Mouse (Mus musculus) neural tube, embryonic 14.5 days (tissue): ENCODE measurements around the gene Snx25. TPM values are rescaled to one million over a fixed set of nuclear protein-coding genes. Genes with fewer than 3 reads are reported as not detected.

Source experiments
- ATAC-seq: fragments of 200-750 bp; cut with Nextera tagmentation; 2 replicates; pipeline ENCODE4 v1.8.0; 2017; ENCODE audit warnings: low read depth, mild to moderate bottlenecking, moderate TSS enrichment, moderate library complexity
- H3K27ac ChIP-seq: fragments of 300-500 bp; sonication (generic); 2 replicates; pipeline ENCODE4 v1.5.1; 2014; ENCODE audit warnings: low read depth, mild to moderate bottlenecking, control low read depth, low read length, moderate library complexity, mixed read lengths
- H3K27me3 ChIP-seq: fragments of 300-500 bp; sonication (generic); 2 replicates; pipeline ENCODE4 v1.6.1; 2014; ENCODE audit warnings: low read length; ENCODE audit not compliant: control insufficient read depth, insufficient read depth
- H3K36me3 ChIP-seq: fragments of 300-500 bp; sonication (generic); 2 replicates; pipeline ENCODE4 v1.6.1; 2014; ENCODE audit warnings: low read length, mixed read lengths; ENCODE audit not compliant: control insufficient read depth, insufficient read depth
- H3K4me1 ChIP-seq: fragments of 300-500 bp; sonication (generic); 2 replicates; pipeline ENCODE4 v1.6.1; 2014; ENCODE audit warnings: low read length; ENCODE audit not compliant: control insufficient read depth, insufficient read depth
- H3K4me2 ChIP-seq: fragments of 300-500 bp; sonication (generic); 2 replicates; pipeline ENCODE4 v1.6.1; 2014; ENCODE audit warnings: mild to moderate bottlenecking, low read depth, low read length, control low read depth
- H3K4me3 ChIP-seq: fragments of 300-500 bp; sonication (generic); 2 replicates; pipeline ENCODE4 v1.5.1; 2014; ENCODE audit warnings: low read depth, low read length, control low read depth, mixed read lengths
- H3K9ac ChIP-seq: fragments of 300-500 bp; sonication (generic); replicated peaks from 2 replicates; pipeline ENCODE4 v1.6.1; 2014; ENCODE audit warnings: low read depth, mild to moderate bottlenecking, control low read depth, low read length, mixed read lengths
- H3K9me3 ChIP-seq: fragments of 300-500 bp; sonication (generic); 2 replicates; pipeline ENCODE4 v1.6.1; 2016; ENCODE audit warnings: low read length; ENCODE audit not compliant: control insufficient read depth
- WGBS: fragments of 180-500 bp; shearing (Covaris S2); extraction: QIAGEN DNeasy Blood & Tissue Kit; methylation state at CpG from one replicate; pipeline ENCODE4 v1.1.7; 2014; 5-methylcytosine and 5-hydroxymethylcytosine counted together
- polyA plus RNA-seq: library from polyadenylated mRNA; unstranded; fragments of >200 nt; fragmentation: Nextera tagmentation; extraction: Ambion mirVana; gene quantifications from 2 replicates; pipeline ENCODE4 v1.2.1, GENCODE M21; 2014

Snx25 gene
- polyA plus RNA-seq, 1 experiment from 2014 or later: 17.4 TPM

GRCm38 (mm10) chr8:46010306-46010705, 141.7 kb downstream of the Snx25 start:
- Histone ChIP-seq H3K4me2 (peak overlapping the region; percentile 17; the same call in 1 of the 2 replicates), H3K36me3 (no peaks in the 10 kb centered on the region), H3K27me3 (no peaks in the 10 kb centered on the region), H3K4me1 (0 out of 2 replicates have a peak, but pooled peaks cover 3% of the 10 kb centered on the region), H3K9me3 (no peaks in the 10 kb centered on the region), H3K4me3 (no peak overlapping the region), H3K27ac (no peak overlapping the region), H3K9ac (no peak overlapping the region)
- 58% methylated on average over 2 of the region's 2 CpGs for WGBS
- ATAC-seq: peak; percentile 17; the same call in 1 of the 2 replicates

- no peaks in the 10 kb centered on the region for H3K9me3 ChIP-seq
- H3K27ac ChIP-seq: no peak overlapping the region
- no peak overlapping the region for H3K9ac ChIP-seq
- H3K4me3 ChIP-seq: no peak overlapping the region
- H3K4me1 ChIP-seq: 0 out of 2 replicates have a peak, but pooled peaks cover 3% of the 10 kb centered on the region
- H3K27me3 ChIP-seq: no peaks in the 10 kb centered on the region
- ATAC-seq: no peak
- no peaks in the 10 kb centered on the region for H3K36me3 ChIP-seq
- no peak overlapping the region for H3K4me2 ChIP-seq
- 53% methylated on average over 3 of the region's 3 CpGs for WGBS
These were observed 144.8 kb downstream of the Snx25 start for GRCm38 (mm10) chr8:46007050-46007672.

GRCm38 (mm10) chr8:46005596-46005995, 146.4 kb downstream of the Snx25 start, which contains the start of gene Ankrd37:
Ankrd37 (minus strand) TSS chr8:46005707.
- no peak within 1 kb of the TSS for H3K4me3 ChIP-seq
- H3K4me2 ChIP-seq: no peak within 1 kb of the TSS
- H3K27me3 ChIP-seq: no peaks in the 10 kb centered on the region
- H3K27ac ChIP-seq: no peak within 1 kb of the TSS
- WGBS: 78% methylated on average over 4 of the region's 4 CpGs
- no peaks in the 10 kb centered on the region for H3K9me3 ChIP-seq
- H3K9ac ChIP-seq: no peak within 1 kb of the TSS
- ATAC-seq: no peak
- no peaks in the 10 kb centered on the region for H3K36me3 ChIP-seq
- H3K4me1 ChIP-seq: 0 out of 2 replicates have a peak, but pooled peaks cover 2% of the 10 kb centered on the region

- Histone ChIP-seq H3K36me3 (peaks cover 9% of the 10 kb centered on the region), H3K4me3 (peak overlapping the region; percentile 45), H3K9ac (peak overlapping the region; percentile 70), H3K4me2 (peak overlapping the region; percentile 91), H3K27me3 (no peaks in the 10 kb centered on the region), H3K4me1 (peaks cover 2% of the 10 kb centered on the region; the same call in 1 of the 2 replicates), H3K9me3 (no peaks in the 10 kb centered on the region), H3K27ac (peak overlapping the region; percentile 99)
- peak; percentile 99 for ATAC-seq
- WGBS: 2% methylated on average over 55 of the region's 55 CpGs
These were observed 151.9 kb downstream of the Snx25 start for GRCm38 (mm10) chr8:45999784-46000705.

GRCm38 (mm10) chr8:45999138-45999783, 152.7 kb downstream of the Snx25 start, which contains the start of gene Lrp2bp:
Lrp2bp (plus strand) TSS chr8:45999303.
- H3K9ac ChIP-seq: peak within 1 kb of the TSS; percentile 70
- WGBS: 3% methylated on average over 22 of the region's 22 CpGs
- peak within 1 kb of the TSS; percentile 45 for H3K4me3 ChIP-seq
- ATAC-seq: peak; percentile 26
- H3K36me3 ChIP-seq: peaks cover 9% of the 10 kb centered on the region
- H3K27ac ChIP-seq: peak within 1 kb of the TSS; percentile 99
- H3K4me1 ChIP-seq: peaks cover 2% of the 10 kb centered on the region; the same call in 1 of the 2 replicates
- no peaks in the 10 kb centered on the region for H3K9me3 ChIP-seq
- no peaks in the 10 kb centered on the region for H3K27me3 ChIP-seq
- H3K4me2 ChIP-seq: peak within 1 kb of the TSS; percentile 91

GRCm38 (mm10) chr8:45998228-45998627, 153.7 kb downstream of the Snx25 start:
- WGBS: 94% methylated on average over 2 of the region's 2 CpGs

GRCm38 (mm10) chr8:45995576-45995975, 156.4 kb downstream of the Snx25 start:
- Histone ChIP-seq H3K27me3 (no peaks in the 10 kb centered on the region), H3K4me1 (peaks cover 2% of the 10 kb centered on the region; the same call in 1 of the 2 replicates), H3K27ac (no peak overlapping the region), H3K36me3 (peaks cover 13% of the 10 kb centered on the region), H3K4me3 (no peak overlapping the region), H3K9ac (no peak overlapping the region), H3K4me2 (no peak overlapping the region), H3K9me3 (no peaks in the 10 kb centered on the region)
- no peak for ATAC-seq
- WGBS: 94% methylated on average over 3 of the region's 3 CpGs

More at GRCm38 (mm10) chr8:45998228-45998627, 153.7 kb downstream of the Snx25 start:
- peak overlapping the region; percentile 45 for H3K4me3 ChIP-seq
- peaks cover 13% of the 10 kb centered on the region for H3K36me3 ChIP-seq
- no peak overlapping the region for H3K9ac ChIP-seq
- no peak overlapping the region for H3K27ac ChIP-seq
- H3K9me3 ChIP-seq: no peaks in the 10 kb centered on the region
- H3K4me1 ChIP-seq: peaks cover 2% of the 10 kb centered on the region; the same call in 1 of the 2 replicates
- no peak overlapping the region for H3K4me2 ChIP-seq
- no peak for ATAC-seq
- no peaks in the 10 kb centered on the region for H3K27me3 ChIP-seq

- WGBS: 98% methylated on average over 2 of the region's 2 CpGs
- Histone ChIP-seq H3K4me2 (no peak overlapping the region), H3K4me1 (peaks cover under 1% of the 10 kb centered on the region; the same call in 1 of the 2 replicates), H3K4me3 (no peak overlapping the region), H3K27ac (no peak overlapping the region), H3K27me3 (no peaks in the 10 kb centered on the region), H3K36me3 (peaks cover 16% of the 10 kb centered on the region), H3K9me3 (no peaks in the 10 kb centered on the region), H3K9ac (no peak overlapping the region)
- no peak for ATAC-seq
These were observed 157.8 kb downstream of the Snx25 start for GRCm38 (mm10) chr8:45994111-45994510.
